Mouse (Mus musculus) lung, embryonic 15.5 days (tissue): Measurements from ENCODE around the gene Rtkn2. TPM values are rescaled to one million over a fixed set of nuclear protein-coding genes. Genes with fewer than 3 reads are reported as not detected.

ENCODE experiments used
- ATAC-seq: fragments of 200-750 bp; cut with Nextera tagmentation; 2 replicates; pipeline ENCODE4 v1.8.0; 2017; ENCODE audit warnings: moderate number of reproducible peaks, borderline replicate concordance; ENCODE audit not compliant: low FRiP score, low TSS enrichment; ENCODE audit errors: extremely low read depth
- H3K27ac ChIP-seq: fragments of 300-500 bp; sonication (generic); 2 replicates; pipeline ENCODE4 v1.5.1; 2015; ENCODE audit warnings: moderate library complexity, mild to moderate bottlenecking, inconsistent platforms
- H3K27me3 ChIP-seq: fragments of 300-500 bp; sonication (generic); 2 replicates; pipeline ENCODE4 v1.6.1; 2015; ENCODE audit warnings: inconsistent platforms
- H3K36me3 ChIP-seq: fragments of 300-500 bp; sonication (generic); 2 replicates; pipeline ENCODE4 v1.6.1; 2015; ENCODE audit warnings: inconsistent platforms
- H3K4me1 ChIP-seq: fragments of 300-500 bp; sonication (generic); 2 replicates; pipeline ENCODE4 v1.6.1; 2015; ENCODE audit warnings: inconsistent platforms
- H3K4me2 ChIP-seq: fragments of 300-500 bp; sonication (generic); 2 replicates; pipeline ENCODE4 v1.6.1; 2015; ENCODE audit warnings: inconsistent platforms, mild to moderate bottlenecking, moderate library complexity
- H3K4me3 ChIP-seq: fragments of 300-500 bp; sonication (generic); 2 replicates; pipeline ENCODE4 v1.5.1; 2015; ENCODE audit warnings: mild to moderate bottlenecking, inconsistent platforms
- H3K9ac ChIP-seq: fragments of 300-500 bp; sonication (generic); 2 replicates; pipeline ENCODE4 v1.6.1; 2015; ENCODE audit warnings: inconsistent platforms
- H3K9me3 ChIP-seq: fragments of 300-500 bp; sonication (generic); 2 replicates; pipeline ENCODE4 v1.6.1; 2016; ENCODE audit warnings: inconsistent platforms
- WGBS: fragments of 180-500 bp; shearing (Covaris S2); methylation state at CpG from one replicate; pipeline ENCODE4 v1.1.7; 2015; 5-methylcytosine and 5-hydroxymethylcytosine counted together
- polyA plus RNA-seq: library from polyadenylated mRNA; unstranded; fragments of >200 nt; fragmentation: Nextera tagmentation; extraction: Ambion mirVana; gene quantifications from 2 replicates; pipeline ENCODE4 v1.2.1, GENCODE M21; 2015

The Rtkn2 gene
- polyA plus RNA-seq, 1 experiment from 2014 or later, result 16.1 TPM

- no peaks in the 10 kb centered on the region for H3K9me3 ChIP-seq
- no peaks in the 10 kb centered on the region for H3K4me1 ChIP-seq
- no peaks in the 10 kb centered on the region for H3K27me3 ChIP-seq
- no peak overlapping the region for H3K27ac ChIP-seq
- no peak overlapping the region for H3K4me3 ChIP-seq
- H3K4me2 ChIP-seq, result no peak overlapping the region
- H3K9ac ChIP-seq, result no peak overlapping the region
- WGBS, result 53% methylated on average over 3 of the region's 3 CpGs
- ATAC-seq, result no peak
- H3K36me3 ChIP-seq, result 0 out of 2 replicates have a peak, but pooled peaks cover 7% of the 10 kb centered on the region
Observed at GRCm38 (mm10) chr10:68025660-68026059, 46.3 kb downstream of the Rtkn2 start.

GRCm38 (mm10) chr10:68028327-68029080 lies 49.1 kb downstream of the Rtkn2 start:
- 51% methylated on average over 12 of the region's 12 CpGs for WGBS
- Histone ChIP-seq H3K27ac (no peak overlapping the region), H3K9me3 (no peaks in the 10 kb centered on the region), H3K4me3 (no peak overlapping the region), H3K27me3 (no peaks in the 10 kb centered on the region), H3K36me3 (0 out of 2 replicates have a peak, but pooled peaks cover 7% of the 10 kb centered on the region), H3K4me1 (no peaks in the 10 kb centered on the region), H3K4me2 (no peak overlapping the region), H3K9ac (no peak overlapping the region)
- ATAC-seq, result no peak

GRCm38 (mm10) chr10:68029081-68029626 lies 49.8 kb downstream of the Rtkn2 start:
- WGBS, result 80% methylated on average over 5 of the region's 5 CpGs
- Histone ChIP-seq H3K4me3 (no peak overlapping the region), H3K4me2 (no peak overlapping the region), H3K27me3 (no peaks in the 10 kb centered on the region), H3K27ac (no peak overlapping the region), H3K9ac (no peak overlapping the region), H3K4me1 (no peaks in the 10 kb centered on the region), H3K36me3 (0 out of 2 replicates have a peak, but pooled peaks cover 4% of the 10 kb centered on the region), H3K9me3 (no peaks in the 10 kb centered on the region)
- no peak for ATAC-seq

- Histone ChIP-seq H3K9me3 (no peaks in the 10 kb centered on the region), H3K4me2 (no peak overlapping the region), H3K27me3 (no peaks in the 10 kb centered on the region), H3K4me1 (no peaks in the 10 kb centered on the region), H3K36me3 (0 out of 2 replicates have a peak, but pooled peaks cover 4% of the 10 kb centered on the region), H3K27ac (no peak overlapping the region), H3K9ac (no peak overlapping the region), H3K4me3 (no peak overlapping the region)
- no peak for ATAC-seq
- WGBS, result 75% methylated on average over 6 of the region's 6 CpGs
Observed at GRCm38 (mm10) chr10:68030027-68030426, 50.7 kb downstream of the Rtkn2 start.

GRCm38 (mm10) chr10:68035707-68036367 lies 56.5 kb downstream of the Rtkn2 start:
- no peak for ATAC-seq
- no peak overlapping the region for H3K27ac ChIP-seq
- H3K9ac ChIP-seq, result no peak overlapping the region
- no peak overlapping the region for H3K4me2 ChIP-seq
- 94% methylated on average over 20 of the region's 20 CpGs for WGBS
- no peaks in the 10 kb centered on the region for H3K27me3 ChIP-seq
- no peak overlapping the region for H3K4me3 ChIP-seq
- H3K9me3 ChIP-seq, result no peaks in the 10 kb centered on the region
- no peaks in the 10 kb centered on the region for H3K4me1 ChIP-seq
- H3K36me3 ChIP-seq, result peaks cover 4% of the 10 kb centered on the region; the same call in 1 of the 2 replicates

GRCm38 (mm10) chr10:68036368-68036980 lies 57.1 kb downstream of the Rtkn2 start:
- H3K4me3 ChIP-seq, result no peak overlapping the region
- H3K27me3 ChIP-seq, result no peaks in the 10 kb centered on the region
- no peaks in the 10 kb centered on the region for H3K9me3 ChIP-seq
- no peak overlapping the region for H3K9ac ChIP-seq
- H3K4me1 ChIP-seq, result no peaks in the 10 kb centered on the region
- H3K4me2 ChIP-seq, result no peak overlapping the region
- peaks cover 4% of the 10 kb centered on the region; the same call in 1 of the 2 replicates for H3K36me3 ChIP-seq
- no peak for ATAC-seq
- no peak overlapping the region for H3K27ac ChIP-seq
- 90% methylated on average over 17 of the region's 17 CpGs for WGBS

GRCm38 (mm10) chr10:68038997-68039624 lies 59.7 kb downstream of the Rtkn2 start:
- Histone ChIP-seq H3K4me2 (no peak overlapping the region), H3K4me1 (no peaks in the 10 kb centered on the region), H3K36me3 (peaks cover 9% of the 10 kb centered on the region; the same call in 1 of the 2 replicates), H3K9ac (no peak overlapping the region), H3K27me3 (no peaks in the 10 kb centered on the region), H3K9me3 (no peaks in the 10 kb centered on the region), H3K27ac (no peak overlapping the region), H3K4me3 (no peak overlapping the region)
- 84% methylated on average over 8 of the region's 8 CpGs for WGBS
- ATAC-seq, result no peak

- Histone ChIP-seq H3K4me1 (no peaks in the 10 kb centered on the region), H3K4me3 (no peak overlapping the region), H3K9ac (no peak overlapping the region), H3K27ac (no peak overlapping the region), H3K27me3 (no peaks in the 10 kb centered on the region), H3K9me3 (no peaks in the 10 kb centered on the region), H3K36me3 (peaks cover 9% of the 10 kb centered on the region; the same call in 1 of the 2 replicates), H3K4me2 (no peak overlapping the region)
- ATAC-seq, result no peak
- WGBS, result 85% methylated on average over 14 of the region's 14 CpGs
Observed at GRCm38 (mm10) chr10:68039641-68040205, 60.4 kb downstream of the Rtkn2 start.

- Histone ChIP-seq H3K36me3 (peaks cover 9% of the 10 kb centered on the region; the same call in 1 of the 2 replicates), H3K27ac (no peak overlapping the region), H3K4me3 (no peak overlapping the region), H3K9ac (no peak overlapping the region), H3K27me3 (no peaks in the 10 kb centered on the region), H3K9me3 (no peaks in the 10 kb centered on the region), H3K4me1 (no peaks in the 10 kb centered on the region), H3K4me2 (no peak overlapping the region)
- no peak for ATAC-seq
- WGBS, result 80% methylated on average over 6 of the region's 6 CpGs
Observed at GRCm38 (mm10) chr10:68040394-68040793, 61.0 kb downstream of the Rtkn2 start.

- 37% methylated on average over 6 of the region's 6 CpGs for WGBS
- Histone ChIP-seq H3K9ac (no peak overlapping the region), H3K9me3 (no peaks in the 10 kb centered on the region), H3K4me3 (no peak overlapping the region), H3K27me3 (no peaks in the 10 kb centered on the region), H3K4me1 (no peaks in the 10 kb centered on the region), H3K27ac (no peak overlapping the region), H3K36me3 (peaks cover 5% of the 10 kb centered on the region; the same call in 1 of the 2 replicates), H3K4me2 (no peak overlapping the region)
- no peak for ATAC-seq
Observed at GRCm38 (mm10) chr10:68043973-68044372, 64.6 kb downstream of the Rtkn2 start.

- Histone ChIP-seq H3K9me3 (no peaks in the 10 kb centered on the region), H3K27ac (no peak overlapping the region), H3K27me3 (no peaks in the 10 kb centered on the region), H3K4me1 (no peaks in the 10 kb centered on the region), H3K4me2 (no peak overlapping the region), H3K9ac (no peak overlapping the region), H3K4me3 (no peak overlapping the region), H3K36me3 (peaks cover 5% of the 10 kb centered on the region; the same call in 1 of the 2 replicates)
- ATAC-seq, result no peak
- 94% methylated on average over 8 of the region's 8 CpGs for WGBS
Observed at GRCm38 (mm10) chr10:68044864-68045263, 65.5 kb downstream of the Rtkn2 start.
